Mouse (Mus musculus) myocyte (in vitro differentiated cells): ENCODE measurements at regions not wholly inside any gene's neighbourhood (a gene's known extent, or its start where the extent isn't known, plus 50 kb on each side); places are given as distances from the start of the nearest gene placed in this dataset.

Experiments
- CEBPB ChIP-seq: IDR thresholded peaks from 2 replicates; pipeline ENCODE4 v1.6.1; 2011; ENCODE audit warnings: mild to moderate bottlenecking, moderate library complexity; ENCODE audit not compliant: poor library complexity, insufficient read depth, severe bottlenecking
- E2F4 ChIP-seq: IDR thresholded peaks from one replicate; pipeline ENCODE4 v1.6.1; 2011; ENCODE audit warnings: mild to moderate bottlenecking, control low read depth, moderate library complexity; ENCODE audit not compliant: insufficient read depth
- POLR2A ChIP-seq: IDR thresholded peaks from one replicate; pipeline ENCODE4 v1.6.1; 2011; ENCODE audit warnings: low read depth, mild to moderate bottlenecking, control low read depth, moderate library complexity; ENCODE audit not compliant: insufficient read length
- TCF12 ChIP-seq: IDR thresholded peaks from one replicate; pipeline ENCODE4 v1.6.1; 2011; ENCODE audit warnings: mild to moderate bottlenecking, control low read depth; ENCODE audit not compliant: poor library complexity, insufficient read depth, severe bottlenecking

DNA sequence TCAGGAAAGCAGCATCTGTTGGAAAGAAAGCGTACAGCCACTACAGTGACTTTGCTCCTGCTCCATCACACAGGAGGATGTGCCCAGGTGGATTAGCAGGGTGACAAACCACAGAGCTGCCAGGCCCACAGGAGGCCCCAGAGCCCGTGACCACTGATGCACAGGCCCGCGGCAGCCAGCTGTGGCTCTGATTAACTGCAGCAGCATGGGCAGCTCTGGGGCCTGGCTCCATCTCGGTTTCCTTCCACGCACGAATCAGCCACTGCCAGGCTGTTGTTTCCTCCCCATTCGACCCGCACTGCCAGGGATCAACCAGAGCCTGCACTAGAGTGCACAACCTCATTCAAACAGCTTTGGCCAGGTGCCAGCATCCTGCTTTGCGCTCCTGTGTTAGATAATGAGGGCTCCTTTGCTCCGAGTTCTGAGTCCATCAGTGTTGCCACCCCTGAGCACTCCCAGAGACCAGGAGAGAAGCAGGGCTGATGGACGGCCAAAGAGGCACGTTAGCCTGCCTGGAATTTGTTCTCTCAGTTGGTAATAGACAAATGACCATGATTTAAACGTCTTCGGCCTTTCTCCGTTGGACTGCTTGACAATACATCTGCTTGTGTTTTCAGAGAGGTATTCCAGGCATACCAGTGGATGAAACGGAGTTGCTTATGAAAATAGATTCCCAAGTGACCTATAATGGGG, 103.2 kb upstream of the St6galnac5 start:
- TF ChIP-seq POLR2A = no peak
- TF ChIP-seq TCF12 = no peak
- no peak for TF ChIP-seq CEBPB
- TF ChIP-seq E2F4 = no peak
